Mouse (Mus musculus): ENCODE measurements around the gene Tnnc1.

The Tnnc1 gene

DNA sequence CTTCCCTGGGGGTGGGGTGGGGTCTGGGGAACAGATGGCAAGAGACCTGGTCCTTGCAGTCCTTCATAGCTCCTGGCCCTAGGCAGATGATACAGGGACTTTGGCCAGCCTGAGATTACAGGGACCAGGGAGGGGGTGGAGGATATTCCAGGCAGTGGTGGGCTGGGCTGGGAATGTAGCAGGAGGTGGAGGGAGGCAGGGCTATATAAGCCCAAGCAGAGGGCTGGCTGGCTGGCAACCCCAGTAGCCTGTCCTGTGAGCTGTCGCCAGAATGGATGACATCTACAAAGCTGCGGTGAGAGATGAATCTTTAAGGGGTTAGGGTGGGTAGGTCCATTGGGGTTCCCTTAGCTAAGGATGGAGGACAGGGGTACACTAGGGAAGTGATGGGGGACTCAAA, at the start of gene Tnnc1:
Gene Tnnc1, plus strand, starts transcription at position 229 of the 400 bp plus-strand sequence.
- peak; percentile 98 for DNase-seq

DNA sequence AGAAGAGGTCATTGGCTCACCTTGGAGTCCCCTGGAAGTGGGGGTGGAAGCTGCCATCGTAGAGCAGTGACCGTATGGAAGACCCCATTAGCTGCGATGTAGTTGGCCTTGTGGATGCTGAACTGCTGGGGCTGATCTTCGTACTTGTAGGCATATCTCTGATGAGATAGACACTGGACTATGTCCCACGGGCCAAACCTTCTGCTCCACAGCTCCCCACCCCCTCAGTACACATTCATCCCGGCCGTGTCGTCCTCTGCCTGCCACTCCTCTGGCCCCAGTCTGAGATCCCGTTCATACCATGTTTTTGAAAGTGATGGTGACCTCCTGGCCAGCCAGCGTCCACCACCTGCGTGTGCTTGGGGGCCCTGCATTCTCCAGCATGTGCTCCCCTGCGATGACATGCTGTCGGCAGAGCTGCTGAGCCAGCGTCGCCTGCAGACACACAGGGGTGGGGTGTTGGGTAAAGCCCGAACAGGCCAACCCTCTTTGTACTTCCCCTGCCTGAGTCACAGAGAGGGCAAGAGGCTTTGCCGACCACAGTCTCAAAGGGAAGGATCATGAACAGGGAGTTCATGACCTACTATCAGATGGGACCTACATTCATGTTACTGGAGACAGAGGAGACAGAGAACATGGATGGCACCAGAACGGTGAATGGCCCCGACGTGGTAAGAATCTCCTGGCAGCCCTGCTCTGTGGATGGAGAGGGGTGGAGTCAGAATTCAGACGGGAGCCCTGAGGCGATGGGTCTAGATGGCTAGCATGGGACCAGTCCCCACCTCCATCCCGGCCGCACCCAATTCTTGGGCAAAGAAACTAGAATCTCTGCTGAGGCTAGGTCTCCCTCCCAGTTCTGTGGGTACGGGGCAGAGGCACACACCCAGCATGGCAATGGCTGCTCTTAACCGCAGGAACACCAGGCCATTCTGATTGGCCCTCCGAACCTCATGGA, 47.6 kb upstream of the Tnnc1 start:
- DNase-seq: peak; percentile 94

GRCm38 (mm10) chr14:31161191-31161590, 46.9 kb upstream of the Tnnc1 start:
- peak; percentile 91 for DNase-seq

- DNase-seq: no peak
These were observed 46.5 kb upstream of the Tnnc1 start for GRCm38 (mm10) chr14:31161638-31162037.

DNA sequence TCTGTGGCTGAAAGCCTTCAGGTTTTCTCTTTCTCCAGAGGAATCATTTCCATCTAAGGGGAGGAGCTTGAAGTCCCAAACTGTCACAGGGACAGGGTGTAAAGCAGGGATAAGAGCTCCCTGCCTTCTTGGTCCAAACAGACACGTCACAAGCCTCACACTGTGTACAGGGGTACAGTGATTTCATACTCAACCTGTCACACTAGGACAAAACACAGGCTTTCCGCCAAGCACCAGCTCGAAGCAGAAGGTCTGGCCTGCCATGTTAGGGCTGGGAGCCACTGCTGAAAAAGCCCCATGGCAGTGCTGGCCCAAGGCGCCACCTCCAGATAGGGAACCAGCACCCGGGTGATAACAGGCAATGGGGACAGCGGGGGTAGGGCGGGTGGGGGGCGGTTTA, 44.0 kb upstream of the Tnnc1 start:
- DNase-seq: peak; percentile 97

DNA sequence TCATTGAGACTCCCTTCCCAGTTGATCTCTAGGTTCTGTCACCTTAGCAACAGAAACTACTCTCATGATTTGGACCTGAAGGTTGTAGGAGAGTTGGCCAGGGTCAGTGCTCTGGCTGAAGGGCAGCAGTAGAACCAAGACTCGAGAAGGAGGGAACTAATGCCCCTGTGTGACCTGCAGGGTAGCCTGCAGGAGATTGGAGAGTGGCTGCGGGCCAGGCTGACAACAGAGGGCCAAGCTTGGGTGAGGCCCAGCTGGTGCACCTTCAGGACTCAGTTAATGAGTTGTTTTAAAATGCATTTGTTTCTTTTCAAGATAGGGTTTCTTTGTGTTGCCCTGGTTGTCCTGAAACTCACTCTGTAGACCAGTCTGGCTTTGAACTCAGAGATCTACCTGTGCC, 43.1 kb upstream of the Tnnc1 start:
- peak; percentile 95 for DNase-seq

DNA sequence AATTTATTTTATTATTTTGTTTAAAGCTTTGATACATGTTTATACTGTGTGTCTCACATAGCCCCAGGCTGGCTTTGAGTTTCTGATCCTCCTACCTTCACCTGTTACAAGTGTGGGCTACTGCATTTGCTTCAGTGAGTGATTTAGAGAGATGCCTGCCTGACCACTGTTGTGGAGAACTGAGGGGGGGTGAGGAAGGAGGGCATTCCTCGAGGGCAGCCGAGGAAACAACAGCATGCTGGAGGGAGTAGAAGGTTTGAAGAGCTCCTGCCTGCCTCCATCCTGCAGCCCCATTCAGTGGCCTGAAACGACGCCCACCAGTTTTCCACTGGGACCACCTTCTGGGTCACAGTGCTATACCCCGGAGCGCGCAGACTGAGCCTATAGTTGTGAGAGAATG, 42.7 kb upstream of the Tnnc1 start:
- DNase-seq: no peak

GRCm38 (mm10) chr14:31165991-31166630, 42.0 kb upstream of the Tnnc1 start:
- DNase-seq: peak; percentile 98

DNA sequence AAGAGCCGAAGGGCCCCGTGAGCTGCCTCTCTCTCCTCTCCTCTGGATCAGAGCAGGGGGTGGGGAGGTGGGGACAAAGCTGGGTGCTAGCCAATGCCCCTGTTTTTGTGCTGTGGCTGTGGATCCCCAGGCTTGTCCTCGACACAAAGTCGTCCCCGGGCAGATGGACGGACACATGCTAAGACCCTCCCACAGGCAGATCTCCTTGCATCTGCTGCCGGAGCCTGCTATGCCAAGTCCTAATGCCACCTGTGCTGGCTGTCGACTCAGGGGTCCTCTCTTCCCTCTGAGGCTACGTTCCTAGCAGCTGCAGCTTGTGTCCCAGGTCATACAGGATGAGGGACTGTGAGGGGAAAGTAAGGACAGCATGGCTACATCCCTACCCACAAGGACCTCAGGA, 41.3 kb upstream of the Tnnc1 start:
- DNase-seq: peak; percentile 92

DNA sequence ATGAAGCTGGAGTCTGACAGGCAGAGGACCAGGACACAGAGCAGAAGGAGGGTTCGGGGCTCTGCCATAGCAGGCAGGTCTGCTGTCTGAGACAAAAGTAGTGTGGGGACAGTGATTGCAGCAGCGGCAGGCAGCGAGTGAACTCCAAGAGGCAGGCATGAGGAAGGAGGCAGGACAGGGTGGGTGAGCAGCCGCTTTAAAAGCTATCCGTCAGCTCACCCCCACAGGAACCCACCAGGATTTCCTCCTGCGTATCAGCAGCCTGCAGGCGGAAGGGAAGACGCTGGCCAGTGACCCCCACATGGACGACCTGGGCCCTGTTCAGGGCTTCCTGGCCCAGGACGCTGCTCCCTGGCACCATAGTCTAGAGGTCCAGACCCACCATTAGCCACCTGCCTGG, 39.7 kb upstream of the Tnnc1 start, which contains the start of gene Stab1:
Gene Stab1, minus strand, starts transcription at position 217 of the 400 bp plus-strand sequence.
- peak; percentile 99 for DNase-seq

DNA sequence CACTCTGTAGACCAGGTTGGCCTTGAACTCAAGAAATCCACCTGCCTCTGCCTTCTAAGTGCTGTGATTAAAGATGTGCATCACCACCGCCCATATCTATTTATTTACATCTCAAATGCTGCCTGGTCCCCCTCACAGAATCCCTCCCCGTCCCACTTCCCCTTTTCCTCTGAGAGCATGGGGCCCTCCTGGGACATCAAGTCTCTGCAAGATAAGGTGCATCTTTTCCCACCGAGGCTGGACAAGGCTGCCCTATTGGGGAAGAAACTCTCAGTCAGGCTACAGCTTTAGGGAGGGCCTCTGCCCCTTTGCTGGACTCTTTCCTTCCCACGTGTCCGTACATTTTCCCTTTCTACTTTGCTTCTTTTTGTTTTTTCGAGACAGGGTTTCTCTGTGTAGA, 38.6 kb upstream of the Tnnc1 start:
- DNase-seq: peak; percentile 95

GRCm38 (mm10) chr14:31170963-31171362, 37.1 kb upstream of the Tnnc1 start:
- DNase-seq: peak; percentile 91

GRCm38 (mm10) chr14:31171386-31171785, 36.7 kb upstream of the Tnnc1 start:
- DNase-seq: peak; percentile 93

DNA sequence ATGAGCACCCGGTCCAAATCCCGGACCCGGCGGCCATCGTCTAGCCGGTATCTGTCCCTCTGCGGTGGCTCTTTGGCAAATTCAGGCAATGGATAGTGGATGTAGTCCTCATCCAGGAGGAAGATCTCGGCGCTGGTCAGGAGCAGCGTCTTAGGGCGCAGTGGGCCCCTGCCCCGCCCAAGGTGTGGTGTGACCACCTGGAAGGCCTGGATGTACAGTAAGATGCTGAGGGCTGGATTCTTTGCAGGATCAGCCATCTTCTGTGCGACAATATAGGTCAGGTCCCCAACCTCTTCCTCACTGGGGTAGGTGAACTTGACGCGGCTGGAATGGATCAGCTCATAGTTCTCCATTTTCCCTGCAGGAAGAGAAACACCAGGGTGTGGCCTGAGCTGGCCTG, 36.3 kb upstream of the Tnnc1 start:
- DNase-seq: peak; percentile 92

DNA sequence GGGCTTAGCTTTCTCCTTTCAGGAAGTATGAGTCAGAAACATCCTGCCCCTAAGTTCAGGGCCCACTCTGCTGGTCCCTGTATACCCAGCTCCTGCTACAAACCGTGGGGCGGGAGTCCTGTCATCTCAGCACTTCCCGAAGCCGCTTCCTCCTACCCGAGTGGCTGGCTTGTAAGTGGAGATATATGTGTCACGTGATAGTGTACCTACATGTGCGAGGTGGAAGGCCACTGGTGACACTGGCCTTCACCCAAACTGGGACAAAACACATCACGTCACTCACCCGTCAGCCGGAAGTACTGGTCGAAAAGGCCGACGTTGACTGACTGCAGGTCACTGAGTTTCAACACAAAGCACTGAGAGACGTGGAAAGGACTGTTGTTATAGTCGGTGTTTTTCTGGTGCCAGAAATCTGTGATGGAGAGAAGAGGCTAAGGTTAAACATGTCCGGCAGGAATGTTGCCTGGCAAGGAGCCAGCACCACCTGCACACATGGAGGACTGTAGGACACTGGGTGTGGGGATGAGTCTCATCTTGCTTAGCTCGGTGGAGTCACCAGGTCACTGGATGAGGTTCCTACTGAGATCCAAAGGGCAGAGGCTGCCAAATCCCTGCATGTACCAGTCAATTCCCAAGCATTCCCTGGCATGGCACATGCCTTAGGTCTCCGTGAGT, 35.2 kb upstream of the Tnnc1 start:
- peak; percentile 98 for DNase-seq

GRCm38 (mm10) chr14:31173537-31173936, 34.6 kb upstream of the Tnnc1 start:
- DNase-seq: peak; percentile 91

- peak; percentile 93 for DNase-seq
These were observed 30.8 kb upstream of the Tnnc1 start for GRCm38 (mm10) chr14:31177287-31177686.

- no peak for DNase-seq
These were observed 30.4 kb upstream of the Tnnc1 start for GRCm38 (mm10) chr14:31177715-31178114.

- DNase-seq: peak; percentile 93
These were observed 28.3 kb upstream of the Tnnc1 start for GRCm38 (mm10) chr14:31179677-31180365.

GRCm38 (mm10) chr14:31181512-31181911, 26.6 kb upstream of the Tnnc1 start:
- peak; percentile 95 for DNase-seq

GRCm38 (mm10) chr14:31182786-31183290, 25.3 kb upstream of the Tnnc1 start:
- peak; percentile 98 for DNase-seq

DNA sequence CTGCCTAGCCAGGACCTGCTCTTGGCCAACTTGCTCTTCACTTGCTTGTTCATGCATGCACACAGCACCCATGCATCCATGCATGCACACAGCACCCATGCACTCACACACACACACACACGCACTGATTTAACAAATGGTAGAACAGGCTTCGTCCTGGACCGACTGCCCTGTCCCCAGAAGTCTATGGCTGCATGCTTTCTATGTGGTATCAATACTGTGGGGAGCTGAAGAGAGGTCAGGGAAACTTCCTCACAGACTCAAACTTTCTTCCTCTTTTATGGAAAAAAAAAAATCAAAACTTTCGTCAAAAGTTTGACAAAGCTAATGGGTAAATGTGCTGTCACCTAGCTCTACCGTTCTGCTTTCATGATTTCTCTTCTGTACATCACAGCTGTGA, 24.6 kb upstream of the Tnnc1 start:
- no peak for DNase-seq

DNA sequence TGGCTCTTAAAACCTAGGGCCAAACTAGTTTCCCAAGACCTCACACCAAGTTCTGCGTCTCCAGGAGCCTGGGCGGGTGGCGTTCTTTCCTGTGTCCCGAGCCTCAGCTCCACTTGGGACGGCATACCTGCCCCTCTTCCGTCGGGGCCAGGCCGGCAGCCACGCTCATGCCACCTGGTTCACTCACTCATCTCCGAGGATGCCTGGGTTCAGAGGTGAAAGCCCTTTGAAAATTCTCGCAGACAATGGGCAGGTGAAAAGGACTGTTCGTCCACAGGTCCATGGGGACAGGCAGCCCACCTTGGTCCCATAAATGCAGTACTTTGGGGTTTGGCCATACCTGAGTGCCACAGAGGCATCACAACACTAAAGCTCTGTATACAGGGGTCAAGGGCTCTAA, 23.9 kb upstream of the Tnnc1 start:
- peak; percentile 91 for DNase-seq
